Mouse (Mus musculus): ENCODE data around the gene Ugcg. TPM values are rescaled to one million over a fixed set of nuclear protein-coding genes. Genes with fewer than 3 reads are reported as not detected.

The Ugcg gene
- polyA plus RNA-seq, 1 experiment from 2014 or later: 24.7 TPM

DNA sequence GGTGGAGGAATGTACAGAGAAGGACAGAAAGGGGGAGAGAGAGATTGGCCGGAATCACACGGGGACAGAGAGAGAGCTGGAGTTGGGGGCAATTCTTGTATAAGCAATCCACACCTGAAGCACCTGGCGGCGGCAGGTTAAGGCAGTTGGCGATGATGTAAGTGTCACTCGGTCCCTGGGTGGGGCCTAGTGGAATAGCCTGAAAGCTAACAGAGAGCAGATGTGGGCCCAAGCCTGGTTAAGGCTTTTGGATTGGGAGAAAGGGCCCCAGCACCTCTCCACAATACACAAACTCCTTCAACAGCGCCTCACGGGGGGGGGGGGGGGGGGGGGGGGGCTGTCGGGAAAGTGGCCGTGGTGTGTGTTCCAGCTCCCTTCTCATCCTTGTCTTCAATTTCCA, 45.0 kb downstream of the Ugcg start:
- no peak overlapping the region for H3K9ac ChIP-seq
- H3K27ac ChIP-seq: no peak overlapping the region
- ATAC-seq (ENCODE audit: low FRiP score) (no peak), DNase-seq (ENCODE audit: low spot score) (no peak)
- no peak overlapping the region for H3K4me3 ChIP-seq (replicated peaks; ENCODE audit: low read length)
- H3K4me2 ChIP-seq (replicated peaks): no peak overlapping the region
- H3K9me3 ChIP-seq (ENCODE audit: control insufficient read depth, low read length): no peaks in the 10 kb centered on the region
- WGBS: 87% methylated on average over 8 of the region's 10 CpGs
- no peaks in the 10 kb centered on the region for H3K4me1 ChIP-seq (replicated peaks; ENCODE audit: control insufficient read depth, insufficient read depth, low read length)
- H3K27me3 ChIP-seq (ENCODE audit: control insufficient read depth, insufficient read depth, low read length): no peaks in the 10 kb centered on the region
- no peaks in the 10 kb centered on the region for H3K36me3 ChIP-seq (replicated peaks; ENCODE audit: control insufficient read depth, insufficient read depth)

- ATAC-seq (ENCODE audit: low FRiP score) (no peak), DNase-seq (ENCODE audit: low spot score) (no peak)
- no peaks in the 10 kb centered on the region for H3K4me1 ChIP-seq (replicated peaks; ENCODE audit: control insufficient read depth, insufficient read depth, low read length)
- H3K36me3 ChIP-seq (replicated peaks; ENCODE audit: control insufficient read depth, insufficient read depth): no peaks in the 10 kb centered on the region
- H3K4me2 ChIP-seq (replicated peaks): no peak overlapping the region
- no peaks in the 10 kb centered on the region for H3K27me3 ChIP-seq (ENCODE audit: control insufficient read depth, insufficient read depth, low read length)
- WGBS: 94% methylated on average over 23 of the region's 23 CpGs
- H3K9me3 ChIP-seq (ENCODE audit: control insufficient read depth, low read length): no peaks in the 10 kb centered on the region
- no peak overlapping the region for H3K4me3 ChIP-seq (replicated peaks; ENCODE audit: low read length)
- no peak overlapping the region for H3K27ac ChIP-seq
- no peak overlapping the region for H3K9ac ChIP-seq
These were observed 45.6 kb downstream of the Ugcg start for GRCm38 (mm10) chr4:59234451-59235216.

GRCm38 (mm10) chr4:59236362-59236761, 47.3 kb downstream of the Ugcg start:
- Histone ChIP-seq H3K27me3 (ENCODE audit: control insufficient read depth, insufficient read depth, low read length) (no peaks in the 10 kb centered on the region), H3K4me3 (replicated peaks; ENCODE audit: low read length) (no peak overlapping the region), H3K27ac (no peak overlapping the region), H3K36me3 (replicated peaks; ENCODE audit: control insufficient read depth, insufficient read depth) (no peaks in the 10 kb centered on the region), H3K4me2 (replicated peaks) (no peak overlapping the region), H3K9me3 (ENCODE audit: control insufficient read depth, low read length) (no peaks in the 10 kb centered on the region), H3K4me1 (replicated peaks; ENCODE audit: control insufficient read depth, insufficient read depth, low read length) (no peaks in the 10 kb centered on the region), H3K9ac (no peak overlapping the region)
- no peak for ATAC-seq (ENCODE audit: low FRiP score)
- DNase-seq (ENCODE audit: low spot score): no peak
- WGBS: 93% methylated on average over 3 of the region's 3 CpGs

- H3K27me3 ChIP-seq (ENCODE audit: control insufficient read depth, insufficient read depth, low read length): no peaks in the 10 kb centered on the region
- no peak overlapping the region for H3K9ac ChIP-seq
- 78% methylated on average over 9 of the region's 9 CpGs for WGBS
- no peak overlapping the region for H3K27ac ChIP-seq
- no peaks in the 10 kb centered on the region for H3K36me3 ChIP-seq (replicated peaks; ENCODE audit: control insufficient read depth, insufficient read depth)
- no peak overlapping the region for H3K4me3 ChIP-seq (replicated peaks; ENCODE audit: low read length)
- no peaks in the 10 kb centered on the region for H3K9me3 ChIP-seq (ENCODE audit: control insufficient read depth, low read length)
- H3K4me2 ChIP-seq (replicated peaks): no peak overlapping the region
- no peaks in the 10 kb centered on the region for H3K4me1 ChIP-seq (replicated peaks; ENCODE audit: control insufficient read depth, insufficient read depth, low read length)
- DNase-seq (ENCODE audit: low spot score): no peak
- no peak for ATAC-seq (ENCODE audit: low FRiP score)
These were observed 49.7 kb downstream of the Ugcg start for GRCm38 (mm10) chr4:59238641-59239311.

- WGBS: 54% methylated on average over 9 of the region's 9 CpGs
- H3K9ac ChIP-seq: no peak overlapping the region
- H3K27ac ChIP-seq: no peak overlapping the region
- H3K4me2 ChIP-seq (replicated peaks): no peak overlapping the region
- no peak for ATAC-seq (ENCODE audit: low FRiP score)
- no peaks in the 10 kb centered on the region for H3K36me3 ChIP-seq (replicated peaks; ENCODE audit: control insufficient read depth, insufficient read depth)
- no peak overlapping the region for H3K4me3 ChIP-seq (replicated peaks; ENCODE audit: low read length)
- no peaks in the 10 kb centered on the region for H3K4me1 ChIP-seq (replicated peaks; ENCODE audit: control insufficient read depth, insufficient read depth, low read length)
- H3K27me3 ChIP-seq (ENCODE audit: control insufficient read depth, insufficient read depth, low read length): no peaks in the 10 kb centered on the region
- H3K9me3 ChIP-seq (ENCODE audit: control insufficient read depth, low read length): no peaks in the 10 kb centered on the region
- no peak for DNase-seq (ENCODE audit: low spot score)
These were observed 50.3 kb downstream of the Ugcg start for GRCm38 (mm10) chr4:59239312-59239728.

- no peak for DNase-seq (ENCODE audit: low spot score)
- H3K27me3 ChIP-seq (ENCODE audit: control insufficient read depth, insufficient read depth, low read length): no peaks in the 10 kb centered on the region
- 98% methylated on average over 9 of the region's 9 CpGs for WGBS
- no peak overlapping the region for H3K27ac ChIP-seq
- no peak for ATAC-seq (ENCODE audit: low FRiP score)
- H3K9ac ChIP-seq: no peak overlapping the region
- no peak overlapping the region for H3K4me2 ChIP-seq (replicated peaks)
- no peaks in the 10 kb centered on the region for H3K36me3 ChIP-seq (replicated peaks; ENCODE audit: control insufficient read depth, insufficient read depth)
- no peaks in the 10 kb centered on the region for H3K9me3 ChIP-seq (ENCODE audit: control insufficient read depth, low read length)
- H3K4me1 ChIP-seq (replicated peaks; ENCODE audit: control insufficient read depth, insufficient read depth, low read length): no peaks in the 10 kb centered on the region
- no peak overlapping the region for H3K4me3 ChIP-seq (replicated peaks; ENCODE audit: low read length)
These were observed 51.1 kb downstream of the Ugcg start for GRCm38 (mm10) chr4:59240160-59240559.

DNA sequence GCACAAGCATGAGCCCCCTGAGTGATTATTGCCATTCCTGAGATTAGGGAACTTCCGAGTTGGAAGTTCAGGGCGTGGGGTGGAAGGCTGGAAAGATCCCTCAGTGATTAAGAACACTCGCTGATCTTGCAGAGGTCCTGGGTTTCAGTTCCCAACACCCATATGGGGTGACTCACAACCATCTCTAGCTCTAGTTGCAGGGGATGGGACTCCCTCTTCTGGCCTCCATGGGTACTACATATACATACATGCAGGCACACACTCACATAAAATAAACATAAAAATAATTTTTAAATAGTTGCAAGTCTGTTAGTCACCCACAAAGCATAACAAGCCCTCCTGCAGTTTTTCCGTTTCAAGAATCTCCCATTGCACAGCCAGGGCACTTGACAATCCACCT, 52.0 kb downstream of the Ugcg start:
- no peak for ATAC-seq (ENCODE audit: low FRiP score)
- no peak for DNase-seq (ENCODE audit: low spot score)
- no peak overlapping the region for H3K27ac ChIP-seq
- no peak overlapping the region for H3K4me2 ChIP-seq (replicated peaks)
- no peak overlapping the region for H3K9ac ChIP-seq
- H3K9me3 ChIP-seq (ENCODE audit: control insufficient read depth, low read length): no peaks in the 10 kb centered on the region
- H3K4me3 ChIP-seq (replicated peaks; ENCODE audit: low read length): no peak overlapping the region
- H3K4me1 ChIP-seq (replicated peaks; ENCODE audit: control insufficient read depth, insufficient read depth, low read length): no peaks in the 10 kb centered on the region
- no peaks in the 10 kb centered on the region for H3K36me3 ChIP-seq (replicated peaks; ENCODE audit: control insufficient read depth, insufficient read depth)
- WGBS: 94% methylated on average over 4 of the region's 4 CpGs
- H3K27me3 ChIP-seq (ENCODE audit: control insufficient read depth, insufficient read depth, low read length): no peaks in the 10 kb centered on the region

GRCm38 (mm10) chr4:59242221-59242620, 53.2 kb downstream of the Ugcg start:
- ATAC-seq (ENCODE audit: low FRiP score): no peak
- Histone ChIP-seq H3K36me3 (replicated peaks; ENCODE audit: control insufficient read depth, insufficient read depth) (no peaks in the 10 kb centered on the region), H3K4me2 (replicated peaks) (no peak overlapping the region), H3K27me3 (ENCODE audit: control insufficient read depth, insufficient read depth, low read length) (no peaks in the 10 kb centered on the region), H3K9ac (no peak overlapping the region), H3K9me3 (ENCODE audit: control insufficient read depth, low read length) (no peaks in the 10 kb centered on the region), H3K4me1 (replicated peaks; ENCODE audit: control insufficient read depth, insufficient read depth, low read length) (no peaks in the 10 kb centered on the region), H3K27ac (no peak overlapping the region), H3K4me3 (replicated peaks; ENCODE audit: low read length) (no peak overlapping the region)
- DNase-seq (ENCODE audit: low spot score): no peak
- WGBS: 96% methylated on average over 3 of the region's 3 CpGs

GRCm38 (mm10) chr4:59243802-59244493, 54.9 kb downstream of the Ugcg start:
- Histone ChIP-seq H3K4me2 (replicated peaks) (no peak overlapping the region), H3K9ac (no peak overlapping the region), H3K4me1 (replicated peaks; ENCODE audit: control insufficient read depth, insufficient read depth, low read length) (no peaks in the 10 kb centered on the region), H3K36me3 (replicated peaks; ENCODE audit: control insufficient read depth, insufficient read depth) (no peaks in the 10 kb centered on the region), H3K4me3 (replicated peaks; ENCODE audit: low read length) (no peak overlapping the region), H3K9me3 (ENCODE audit: control insufficient read depth, low read length) (no peaks in the 10 kb centered on the region), H3K27ac (no peak overlapping the region), H3K27me3 (ENCODE audit: control insufficient read depth, insufficient read depth, low read length) (no peaks in the 10 kb centered on the region)
- no peak for DNase-seq (ENCODE audit: low spot score)
- 89% methylated on average over 7 of the region's 7 CpGs for WGBS
- ATAC-seq (ENCODE audit: low FRiP score): no peak
